Mouse (Mus musculus): Measurements from ENCODE around the gene Gsg1l. TPM values are rescaled to one million over a fixed set of nuclear protein-coding genes. Genes with fewer than 3 reads are reported as not detected.

The Gsg1l gene
- polyA plus RNA-seq, 1 experiment from 2014 or later, result 0.55 TPM

DNA sequence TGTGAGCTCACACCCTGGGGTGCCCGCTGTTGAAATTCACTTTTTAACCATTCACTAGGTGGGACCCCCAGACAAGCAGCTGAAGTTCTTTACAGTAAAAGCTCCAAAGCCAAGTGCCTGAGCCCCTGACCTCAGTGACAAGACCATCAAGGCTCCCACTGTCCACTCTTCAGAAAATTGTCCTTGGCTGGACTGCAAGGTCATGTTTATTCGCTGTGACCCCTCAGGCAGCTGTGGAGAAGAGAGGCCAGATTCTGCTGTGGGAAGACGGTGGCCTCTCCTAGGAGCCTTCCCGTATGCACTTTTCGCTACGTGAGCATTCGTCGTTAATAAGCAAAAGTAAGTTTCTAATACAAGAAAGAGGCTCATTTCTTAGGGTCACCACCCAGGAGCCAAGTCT lies 102.6 kb downstream of the Gsg1l start:
- Histone ChIP-seq H3K4me2 (ENCODE audit: low read depth, severe bottlenecking) (no peak overlapping the region), H3K9ac (ENCODE audit: low read length) (no peak overlapping the region), H3K36me3 (ENCODE audit: control insufficient read depth, insufficient read depth, low read length) (no peaks in the 10 kb centered on the region), H3K4me1 (ENCODE audit: control insufficient read depth, insufficient read depth, low read length) (0 out of 2 replicates have a peak, but pooled peaks cover 4% of the 10 kb centered on the region), H3K27ac (replicated peaks; ENCODE audit: low read depth, low read length) (no peak overlapping the region), H3K9me3 (ENCODE audit: control insufficient read depth, low read length) (no peaks in the 10 kb centered on the region), H3K27me3 (ENCODE audit: control insufficient read depth, insufficient read depth, low read length) (no peaks in the 10 kb centered on the region), H3K4me3 (ENCODE audit: low read depth, low read length) (no peak overlapping the region)
- WGBS, result 87% methylated on average over 8 of the region's 8 CpGs
- ATAC-seq (ENCODE audit: insufficient number of reproducible peaks, low FRiP score, low TSS enrichment, low read depth), result no peak
- no peak for DNase-seq (ENCODE audit: low spot score)

DNA sequence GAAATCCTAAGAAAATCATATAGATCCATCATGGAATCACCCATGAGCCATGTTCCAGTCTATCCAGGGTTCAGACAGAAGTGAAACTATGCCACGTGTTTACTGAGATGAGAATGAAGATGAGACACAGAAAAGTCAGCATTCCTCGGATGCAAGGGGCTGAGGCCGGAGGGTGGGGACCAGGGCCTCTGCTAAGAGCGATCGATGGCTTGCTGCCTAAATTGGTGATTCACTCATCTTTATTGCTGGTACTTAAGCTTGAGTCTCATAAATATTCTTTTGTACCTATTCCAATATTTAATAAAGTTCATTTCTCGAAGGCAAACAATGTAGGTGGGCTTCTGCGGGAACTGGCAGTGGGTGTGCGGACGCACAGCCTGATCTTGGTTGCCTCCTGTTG lies 105.5 kb downstream of the Gsg1l start:
- Histone ChIP-seq H3K36me3 (ENCODE audit: control insufficient read depth, insufficient read depth, low read length) (no peaks in the 10 kb centered on the region), H3K9ac (ENCODE audit: low read length) (no peak overlapping the region), H3K4me2 (ENCODE audit: low read depth, severe bottlenecking) (no peak overlapping the region), H3K4me1 (ENCODE audit: control insufficient read depth, insufficient read depth, low read length) (peaks cover 10% of the 10 kb centered on the region; the same call in 1 of the 2 replicates), H3K27ac (replicated peaks; ENCODE audit: low read depth, low read length) (no peak overlapping the region), H3K27me3 (ENCODE audit: control insufficient read depth, insufficient read depth, low read length) (no peaks in the 10 kb centered on the region), H3K4me3 (ENCODE audit: low read depth, low read length) (no peak overlapping the region), H3K9me3 (ENCODE audit: control insufficient read depth, low read length) (no peaks in the 10 kb centered on the region)
- 87% methylated on average over 9 of the region's 9 CpGs for WGBS
- no peak for ATAC-seq (ENCODE audit: insufficient number of reproducible peaks, low FRiP score, low TSS enrichment, low read depth)
- DNase-seq (ENCODE audit: low spot score), result no peak

DNA sequence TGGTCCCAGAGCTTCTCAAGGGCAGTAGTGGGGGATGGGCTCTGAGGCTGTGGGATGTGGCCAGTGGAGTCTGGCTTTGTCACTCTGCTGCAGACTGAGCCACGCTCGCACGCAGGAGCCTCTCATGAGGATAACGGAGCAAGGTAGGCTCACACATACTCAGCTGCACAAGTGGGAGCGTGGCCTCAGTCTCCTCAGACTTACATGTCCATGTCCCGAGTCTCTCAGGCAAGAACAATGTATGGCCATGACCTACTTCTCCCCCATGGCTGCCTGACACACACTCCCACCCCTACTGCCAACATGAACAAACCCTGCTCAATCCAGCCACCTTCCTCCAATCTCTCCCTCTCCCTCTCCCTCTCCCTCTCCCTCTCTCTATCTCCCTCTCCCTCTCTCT lies 106.8 kb downstream of the Gsg1l start:
- H3K27ac ChIP-seq (replicated peaks; ENCODE audit: low read depth, low read length), result no peak overlapping the region
- no peak for ATAC-seq (ENCODE audit: insufficient number of reproducible peaks, low FRiP score, low TSS enrichment, low read depth)
- no peaks in the 10 kb centered on the region for H3K27me3 ChIP-seq (ENCODE audit: control insufficient read depth, insufficient read depth, low read length)
- H3K36me3 ChIP-seq (ENCODE audit: control insufficient read depth, insufficient read depth, low read length), result no peaks in the 10 kb centered on the region
- WGBS, result 83% methylated on average over 6 of the region's 6 CpGs
- peaks cover 10% of the 10 kb centered on the region; the same call in 1 of the 2 replicates for H3K4me1 ChIP-seq (ENCODE audit: control insufficient read depth, insufficient read depth, low read length)
- no peak overlapping the region for H3K4me3 ChIP-seq (ENCODE audit: low read depth, low read length)
- H3K9me3 ChIP-seq (ENCODE audit: control insufficient read depth, low read length), result no peaks in the 10 kb centered on the region
- DNase-seq (ENCODE audit: low spot score), result no peak
- no peak overlapping the region for H3K4me2 ChIP-seq (ENCODE audit: low read depth, severe bottlenecking)
- H3K9ac ChIP-seq (ENCODE audit: low read length), result no peak overlapping the region

DNA sequence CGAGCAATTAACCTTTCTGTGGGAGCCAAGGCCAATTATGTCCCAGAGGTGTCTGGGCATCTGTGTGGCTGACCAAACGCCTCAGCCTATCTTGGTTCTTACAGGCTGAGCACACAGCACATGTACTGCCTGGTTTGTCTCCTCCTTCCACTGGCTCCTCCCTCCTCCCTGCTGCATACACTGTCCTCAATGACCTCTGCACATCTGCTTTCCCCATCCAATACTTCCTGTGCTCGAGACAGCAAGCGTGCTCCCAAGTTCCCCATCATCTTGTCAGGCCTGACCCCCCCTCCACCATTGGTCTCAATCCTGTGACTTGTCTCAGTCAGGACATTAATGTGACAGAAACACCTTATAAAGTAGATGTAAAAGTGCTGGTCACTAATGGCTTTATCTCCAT lies 108.3 kb downstream of the Gsg1l start:
- H3K9me3 ChIP-seq (ENCODE audit: control insufficient read depth, low read length), result no peaks in the 10 kb centered on the region
- peaks cover 10% of the 10 kb centered on the region; the same call in 1 of the 2 replicates for H3K4me1 ChIP-seq (ENCODE audit: control insufficient read depth, insufficient read depth, low read length)
- ATAC-seq (ENCODE audit: insufficient number of reproducible peaks, low FRiP score, low TSS enrichment, low read depth), result no peak
- DNase-seq (ENCODE audit: low spot score), result no peak
- WGBS, result 24% methylated on average over 4 of the region's 4 CpGs
- no peaks in the 10 kb centered on the region for H3K36me3 ChIP-seq (ENCODE audit: control insufficient read depth, insufficient read depth, low read length)
- no peak overlapping the region for H3K9ac ChIP-seq (ENCODE audit: low read length)
- no peaks in the 10 kb centered on the region for H3K27me3 ChIP-seq (ENCODE audit: control insufficient read depth, insufficient read depth, low read length)
- H3K4me2 ChIP-seq (ENCODE audit: low read depth, severe bottlenecking), result no peak overlapping the region
- no peak overlapping the region for H3K27ac ChIP-seq (replicated peaks; ENCODE audit: low read depth, low read length)
- no peak overlapping the region for H3K4me3 ChIP-seq (ENCODE audit: low read depth, low read length)

DNA sequence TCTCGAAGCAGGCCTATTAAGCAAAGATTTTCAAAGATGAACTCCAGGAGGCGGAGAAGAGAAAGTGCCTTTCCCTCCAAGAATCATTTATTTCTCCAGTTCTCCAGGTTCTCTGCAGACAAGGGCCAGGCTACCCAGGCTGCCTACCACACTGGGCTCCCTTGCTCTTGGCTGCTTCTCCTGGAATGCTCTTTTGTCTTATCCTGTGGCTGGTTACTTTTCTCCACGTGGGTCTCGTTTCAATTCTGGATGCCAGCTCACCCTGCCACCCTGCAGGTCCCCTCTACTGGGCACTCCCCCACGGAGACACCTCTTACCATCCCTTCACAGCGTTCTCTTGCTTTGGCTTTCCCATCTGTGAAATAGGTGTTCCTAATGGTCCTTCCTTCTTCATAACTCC lies 109.4 kb downstream of the Gsg1l start:
- Histone ChIP-seq H3K4me2 (ENCODE audit: low read depth, severe bottlenecking) (no peak overlapping the region), H3K9me3 (ENCODE audit: control insufficient read depth, low read length) (no peaks in the 10 kb centered on the region), H3K27ac (replicated peaks; ENCODE audit: low read depth, low read length) (peak overlapping the region; percentile 62), H3K27me3 (ENCODE audit: control insufficient read depth, insufficient read depth, low read length) (no peaks in the 10 kb centered on the region), H3K4me1 (ENCODE audit: control insufficient read depth, insufficient read depth, low read length) (peaks cover 10% of the 10 kb centered on the region; the same call in 1 of the 2 replicates), H3K9ac (ENCODE audit: low read length) (no peak overlapping the region), H3K36me3 (ENCODE audit: control insufficient read depth, insufficient read depth, low read length) (no peaks in the 10 kb centered on the region), H3K4me3 (ENCODE audit: low read depth, low read length) (no peak overlapping the region)
- DNase-seq (ENCODE audit: low spot score), result peak; percentile 32
- no peak for ATAC-seq (ENCODE audit: insufficient number of reproducible peaks, low FRiP score, low TSS enrichment, low read depth)
- WGBS, result 50% methylated on average over 6 of the region's 6 CpGs

DNA sequence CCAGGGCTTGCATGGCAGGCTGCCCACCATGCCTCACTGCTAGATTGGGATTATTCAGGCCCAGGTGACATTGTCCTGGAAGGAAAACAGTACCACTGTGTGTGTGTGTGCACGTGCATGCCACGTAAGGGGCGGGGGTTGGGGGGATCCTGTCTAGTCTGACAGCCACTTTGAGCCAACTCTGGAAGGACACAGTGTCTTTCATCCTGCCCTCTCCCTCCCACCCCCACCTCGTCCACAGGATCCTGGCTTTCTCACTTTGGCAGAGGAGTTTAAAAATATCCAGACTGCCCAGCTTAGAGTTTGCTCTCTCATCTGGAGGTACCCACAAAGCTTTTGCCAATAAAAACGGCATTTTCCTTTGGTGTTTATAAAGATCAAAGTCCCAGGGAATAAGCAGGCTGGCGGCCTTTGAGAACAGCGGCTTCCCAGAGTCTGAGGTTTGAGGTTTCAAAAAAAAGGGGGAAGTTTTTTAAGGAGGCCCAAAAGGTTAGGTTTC lies 110.0 kb downstream of the Gsg1l start:
- Histone ChIP-seq H3K27ac (replicated peaks; ENCODE audit: low read depth, low read length) (peak overlapping the region; percentile 40; the same call in 1 of the 2 replicates), H3K4me1 (ENCODE audit: control insufficient read depth, insufficient read depth, low read length) (peaks cover 10% of the 10 kb centered on the region; the same call in 1 of the 2 replicates), H3K9ac (ENCODE audit: low read length) (no peak overlapping the region), H3K9me3 (ENCODE audit: control insufficient read depth, low read length) (no peaks in the 10 kb centered on the region), H3K27me3 (ENCODE audit: control insufficient read depth, insufficient read depth, low read length) (no peaks in the 10 kb centered on the region), H3K4me2 (ENCODE audit: low read depth, severe bottlenecking) (no peak overlapping the region), H3K4me3 (ENCODE audit: low read depth, low read length) (no peak overlapping the region), H3K36me3 (ENCODE audit: control insufficient read depth, insufficient read depth, low read length) (no peaks in the 10 kb centered on the region)
- WGBS, result 26% methylated on average over 7 of the region's 7 CpGs
- DNase-seq (ENCODE audit: low spot score), result peak; percentile 33
- 0 out of 2 replicates have a peak, but pooled peaks have one; percentile 20 for ATAC-seq (ENCODE audit: insufficient number of reproducible peaks, low FRiP score, low TSS enrichment, low read depth)

DNA sequence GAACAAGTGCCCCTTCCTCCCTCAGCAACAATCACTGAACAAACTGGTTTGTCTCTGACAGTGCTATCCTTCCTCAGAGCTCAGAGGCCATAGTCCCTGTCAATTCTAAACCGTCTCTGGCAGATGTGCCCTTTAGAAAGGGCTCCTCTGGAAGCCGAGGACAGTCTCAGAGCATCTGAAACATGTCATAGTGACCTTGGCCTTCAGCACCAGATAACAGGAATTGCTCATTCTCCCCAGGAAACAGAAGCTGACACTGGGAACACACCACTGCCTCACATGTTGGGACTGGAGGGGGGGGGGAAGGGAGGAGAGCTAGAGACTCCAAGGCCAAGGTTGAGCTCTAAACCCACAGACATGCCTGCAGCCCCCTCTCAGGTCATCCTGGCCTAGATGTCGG lies 113.1 kb downstream of the Gsg1l start:
- Histone ChIP-seq H3K9me3 (ENCODE audit: control insufficient read depth, low read length) (no peaks in the 10 kb centered on the region), H3K9ac (ENCODE audit: low read length) (no peak overlapping the region), H3K4me2 (ENCODE audit: low read depth, severe bottlenecking) (no peak overlapping the region), H3K27me3 (ENCODE audit: control insufficient read depth, insufficient read depth, low read length) (no peaks in the 10 kb centered on the region), H3K27ac (replicated peaks; ENCODE audit: low read depth, low read length) (no peak overlapping the region), H3K36me3 (ENCODE audit: control insufficient read depth, insufficient read depth, low read length) (no peaks in the 10 kb centered on the region), H3K4me1 (ENCODE audit: control insufficient read depth, insufficient read depth, low read length) (peaks cover 10% of the 10 kb centered on the region; the same call in 1 of the 2 replicates), H3K4me3 (ENCODE audit: low read depth, low read length) (no peak overlapping the region)
- ATAC-seq (ENCODE audit: insufficient number of reproducible peaks, low FRiP score, low TSS enrichment, low read depth) (no peak), DNase-seq (ENCODE audit: low spot score) (no peak)
- WGBS, result 79% methylated on average over 3 of the region's 3 CpGs

DNA sequence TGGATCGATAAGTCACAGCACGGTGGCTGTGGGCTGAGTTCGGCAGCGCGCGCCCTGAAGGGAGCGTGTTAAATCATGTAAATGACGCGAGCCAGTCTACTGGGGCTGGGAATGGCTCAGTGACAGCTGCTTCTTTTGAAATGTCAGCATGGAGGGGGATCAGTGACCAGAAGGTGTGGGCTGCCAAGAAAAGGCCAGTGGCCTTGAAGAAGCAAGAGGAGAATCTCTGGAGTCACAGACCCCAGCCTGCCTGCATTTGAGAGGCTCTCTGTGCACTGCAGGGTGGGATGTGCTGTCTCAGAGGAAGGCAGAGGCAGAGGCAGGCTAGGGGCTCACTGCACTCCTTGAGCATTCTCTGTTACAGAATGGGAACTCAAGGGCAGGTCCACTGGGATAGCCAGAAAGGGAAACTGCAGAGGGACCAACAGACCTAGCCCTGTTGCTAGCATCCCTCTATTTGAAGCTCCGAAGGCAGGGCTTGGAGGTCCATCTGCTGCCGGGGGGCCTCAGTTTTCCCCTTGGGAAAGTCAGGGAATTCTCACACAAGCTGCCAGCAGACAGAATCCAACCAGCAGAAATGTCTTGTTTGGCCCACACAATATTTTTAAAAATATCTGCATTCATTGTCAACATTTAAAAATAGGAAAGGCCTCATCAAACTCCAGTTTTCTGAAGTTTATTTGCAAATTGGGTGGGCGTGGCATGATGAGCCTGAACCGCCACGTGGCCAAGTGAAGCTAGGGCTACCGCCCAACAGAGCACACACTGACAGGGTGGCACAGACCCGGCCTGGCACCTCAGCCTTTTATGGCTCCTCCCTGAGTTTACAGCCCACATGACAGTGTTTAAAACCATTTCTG lies 115.6 kb downstream of the Gsg1l start:
- H3K27me3 ChIP-seq (ENCODE audit: control insufficient read depth, insufficient read depth, low read length), result no peaks in the 10 kb centered on the region
- H3K4me1 ChIP-seq (ENCODE audit: control insufficient read depth, insufficient read depth, low read length), result no peaks in the 10 kb centered on the region
- H3K9me3 ChIP-seq (ENCODE audit: control insufficient read depth, low read length), result no peaks in the 10 kb centered on the region
- H3K36me3 ChIP-seq (ENCODE audit: control insufficient read depth, insufficient read depth, low read length), result no peaks in the 10 kb centered on the region
- DNase-seq (ENCODE audit: low spot score), result no peak
- no peak overlapping the region for H3K9ac ChIP-seq (ENCODE audit: low read length)
- no peak overlapping the region for H3K27ac ChIP-seq (replicated peaks; ENCODE audit: low read depth, low read length)
- 53% methylated on average over 16 of the region's 16 CpGs for WGBS
- ATAC-seq (ENCODE audit: insufficient number of reproducible peaks, low FRiP score, low TSS enrichment, low read depth), result no peak
- H3K4me3 ChIP-seq (ENCODE audit: low read depth, low read length), result no peak overlapping the region
- H3K4me2 ChIP-seq (ENCODE audit: low read depth, severe bottlenecking), result no peak overlapping the region

Data from limb, embryonic 11.5 days (tissue).